Mouse (Mus musculus) C2C12 (cell line): ENCODE measurements around the gene Klf2. TPM values are rescaled to one million over a fixed set of nuclear protein-coding genes. Genes with fewer than 3 reads are reported as not detected.

Experiments
- H3K27me3 ChIP-seq: one replicate; pipeline ENCODE4 v1.6.1; 2011; ENCODE audit not compliant: control insufficient read depth, insufficient read depth, insufficient read length
- H3K36me3 ChIP-seq: one replicate; pipeline ENCODE4 v1.6.1; 2011; ENCODE audit not compliant: control insufficient read depth, insufficient read depth
- H3K4me3 ChIP-seq: one replicate; pipeline ENCODE4 v1.5.1; 2011; ENCODE audit warnings: mild to moderate bottlenecking, control low read depth; ENCODE audit not compliant: poor library complexity, insufficient read depth, severe bottlenecking
- H3K79me2 ChIP-seq: one replicate; pipeline ENCODE4 v1.6.1; 2011; ENCODE audit not compliant: control insufficient read depth, insufficient read depth
- H3K79me3 ChIP-seq: one replicate; pipeline ENCODE4 v1.6.1; 2011; ENCODE audit warnings: low read depth, control low read depth
- H3ac ChIP-seq: one replicate; pipeline ENCODE3; 2011; ENCODE audit warnings: low read depth; ENCODE audit not compliant: control insufficient read depth, insufficient read length
- CEBPB ChIP-seq: IDR thresholded peaks from one replicate; pipeline ENCODE4 v1.6.1; 2011; ENCODE audit warnings: low read depth, mild to moderate bottlenecking, control low read depth, moderate library complexity
- CTCF ChIP-seq: IDR thresholded peaks from one replicate; pipeline ENCODE4 v1.5.1; 2011; ENCODE audit not compliant: control insufficient read depth, insufficient read depth, insufficient read length
- FOSL1 ChIP-seq: IDR thresholded peaks from one replicate; pipeline ENCODE4 v1.8.0; 2011; ENCODE audit warnings: mild to moderate bottlenecking, low read length; ENCODE audit not compliant: poor library complexity, insufficient read depth, severe bottlenecking
- MAX ChIP-seq: IDR thresholded peaks from one replicate; pipeline ENCODE4 v1.6.1; 2011; ENCODE audit warnings: mild to moderate bottlenecking, control low read depth
- MYOD1 ChIP-seq: IDR thresholded peaks from one replicate; pipeline ENCODE4 v1.6.1; 2011; ENCODE audit warnings: low read depth; ENCODE audit not compliant: control insufficient read depth, insufficient read length
- MYOG ChIP-seq: IDR thresholded peaks from one replicate; pipeline ENCODE4 v1.6.1; 2011; ENCODE audit not compliant: control insufficient read depth, insufficient read length; ENCODE audit errors: extremely low read depth
- USF1 ChIP-seq: IDR thresholded peaks from one replicate; pipeline ENCODE4 v1.6.1; 2011; ENCODE audit warnings: low read depth, mild to moderate bottlenecking, control low read depth, moderate library complexity
- polyA plus RNA-seq: library from polyadenylated mRNA; unstranded; fragments of >200 nt; fragmentation: generic; extraction: Trizol; gene quantifications from one replicate; pipeline ENCODE4 v1.2.1, GENCODE M21; 2012; ENCODE audit warnings: missing spikeins

Gene Klf2
- polyA plus RNA-seq, 1 experiment = 9.9 TPM

GRCm38 (mm10) chr8:72334144-72334641 lies 15.4 kb downstream of the Klf2 start:
- Histone ChIP-seq H3K36me3 (no peaks in the 10 kb centered on the region), H3K4me3 (no peak overlapping the region), H3K27me3 (no peaks in the 10 kb centered on the region), H3K79me2 (no peaks in the 10 kb centered on the region), H3ac (no peak overlapping the region), H3K79me3 (no peaks in the 10 kb centered on the region)
- TF ChIP-seq MYOD1 (no peak), USF1 (no peak), CTCF (no peak), MYOG (no peak), CEBPB (no peak), FOSL1 (no peak), MAX (no peak)

- Histone ChIP-seq H3K79me3 (no peaks in the 10 kb centered on the region), H3K79me2 (no peaks in the 10 kb centered on the region), H3ac (no peak overlapping the region), H3K36me3 (no peaks in the 10 kb centered on the region), H3K4me3 (no peak overlapping the region), H3K27me3 (no peaks in the 10 kb centered on the region)
- no peak for TF ChIP-seq CTCF
- no peak for TF ChIP-seq MYOG
- no peak for TF ChIP-seq MAX
- TF ChIP-seq MYOD1 = no peak
- no peak for TF ChIP-seq USF1
- no peak for TF ChIP-seq FOSL1
- TF ChIP-seq CEBPB = no peak
Observed at GRCm38 (mm10) chr8:72336273-72336672, 17.4 kb downstream of the Klf2 start.

GRCm38 (mm10) chr8:72337034-72337433 lies 18.2 kb downstream of the Klf2 start:
- Histone ChIP-seq H3K27me3 (no peaks in the 10 kb centered on the region), H3K4me3 (no peak overlapping the region), H3K79me3 (no peaks in the 10 kb centered on the region), H3ac (no peak overlapping the region), H3K36me3 (no peaks in the 10 kb centered on the region), H3K79me2 (no peaks in the 10 kb centered on the region)
- TF ChIP-seq USF1 (no peak), FOSL1 (no peak), CEBPB (no peak), CTCF (no peak), MYOG (no peak), MYOD1 (no peak), MAX (no peak)

- Histone ChIP-seq H3ac (no peak overlapping the region), H3K4me3 (no peak overlapping the region), H3K79me2 (no peaks in the 10 kb centered on the region), H3K27me3 (no peaks in the 10 kb centered on the region), H3K79me3 (no peaks in the 10 kb centered on the region), H3K36me3 (no peaks in the 10 kb centered on the region)
- TF ChIP-seq MAX (no peak), MYOG (no peak), CTCF (no peak), FOSL1 (no peak), USF1 (no peak), MYOD1 (no peak), CEBPB (no peak)
Observed at GRCm38 (mm10) chr8:72342556-72343300, 23.9 kb downstream of the Klf2 start.

GRCm38 (mm10) chr8:72343725-72344124 lies 24.9 kb downstream of the Klf2 start:
- Histone ChIP-seq H3K36me3 (no peaks in the 10 kb centered on the region), H3K79me2 (no peaks in the 10 kb centered on the region), H3ac (no peak overlapping the region), H3K4me3 (no peak overlapping the region), H3K79me3 (no peaks in the 10 kb centered on the region), H3K27me3 (no peaks in the 10 kb centered on the region)
- TF ChIP-seq USF1 = no peak
- TF ChIP-seq MAX = no peak
- no peak for TF ChIP-seq CTCF
- no peak for TF ChIP-seq CEBPB
- no peak for TF ChIP-seq MYOG
- no peak for TF ChIP-seq FOSL1
- TF ChIP-seq MYOD1 = no peak

- TF ChIP-seq FOSL1 = no peak
- Histone ChIP-seq H3K4me3 (no peak overlapping the region), H3K79me3 (no peaks in the 10 kb centered on the region), H3K79me2 (no peaks in the 10 kb centered on the region), H3K36me3 (no peaks in the 10 kb centered on the region), H3ac (no peak overlapping the region), H3K27me3 (no peaks in the 10 kb centered on the region)
Observed at GRCm38 (mm10) chr8:72347553-72347952, 28.7 kb downstream of the Klf2 start.
